12 mouse cellular contexts compared by ENCODE assay signal in genomic region chr6:101327741-101328140, GRCm38 (mm10). TPM values are rescaled to one million over a fixed set of nuclear protein-coding genes. Genes with fewer than 3 reads are reported as not detected.
DNase-seq lines count a peak whose midpoint lies in the region; ATAC-seq and TF ChIP-seq lines count a peak whose summit lies in the region.
"Had no signal": no experiment of that assay in that cellular context is flagged by ENCODE, and none has a peak within 500 bp of the region (broad histone marks: within the 10 kb centered on the region; RNA-seq: fewer than 3 reads in every experiment).

No protein-coding gene starts in this region.

- TF ChIP-seq CTCF in heart, adult 2 months (IDR thresholded peaks at IDR 0.05) = no peak
- no peak for TF ChIP-seq CTCF in heart, postnatal 0 days (IDR thresholded peaks at IDR 0.05; ENCODE audit: low read depth)
- no peak for TF ChIP-seq CTCF in liver, postnatal 0 days (IDR thresholded peaks at IDR 0.05; ENCODE audit: low read depth)

- peaks cover 4% of the 10 kb centered on the region; the same call in 1 of the 2 replicates for H3K36me3 ChIP-seq in heart, adult 2 months (ENCODE audit: control insufficient read depth, insufficient read depth, low read length)
- no peaks in the 10 kb centered on the region; the same call in none of the 2 replicates for H3K36me3 ChIP-seq in heart, postnatal 0 days (replicated peaks; ENCODE audit: control insufficient read depth, insufficient read depth, low read length)
- H3K36me3 ChIP-seq in intestine, embryonic 16.5 days (ENCODE audit: control insufficient read depth, insufficient read depth, low read length) = no peaks in the 10 kb centered on the region
- no peaks in the 10 kb centered on the region for H3K36me3 ChIP-seq in liver, postnatal 0 days (replicated peaks; ENCODE audit: insufficient read depth, low read length)
- H3K36me3 ChIP-seq: hindbrain, embryonic 12.5 days; limb, embryonic 13.5 days; neural tube, embryonic 13.5 days had no signal

- intact Hi-C loops in heart, adult 2 months (cut with DNase I) = loop anchor here (5.0 kb wide), 2 partner anchors 35 to 55 kb away; no protein-coding TSS in a partner anchor

- no peak for DNase-seq in frontal cortex, postnatal 36 days (ENCODE audit: low spot score in 2 of 2)
- peak; percentile 81 for DNase-seq in NIH3T3 (ENCODE audit: low read depth)
- DNase-seq in heart, adult 2 months = peak in 1 of 2 experiments; percentile 57
- peak; percentile 77 for DNase-seq in heart, postnatal 0 days (ENCODE audit: low spot score)
- no peak for DNase-seq in liver, postnatal 0 days
- DNase-seq in kidney, postnatal 10 days = no peak
- DNase-seq: thymus, postnatal 14 days had no signal

- peak; percentile 54; the same call in 1 of the 2 replicates for TF ChIP-seq EP300 in heart, adult 2 months (IDR thresholded peaks at IDR 0.05; ENCODE audit: insufficient read depth, low read depth, low read length)
- TF ChIP-seq EP300 in heart, postnatal 0 days (IDR thresholded peaks at IDR 0.05; ENCODE audit: low read depth) = peak; percentile 50; the same call in 1 of the 2 replicates
- no peak for TF ChIP-seq EP300 in liver, postnatal 0 days (IDR thresholded peaks at IDR 0.05; ENCODE audit: low read depth)

- peak; percentile 54 for ATAC-seq in frontal cortex, adult (ENCODE audit: low TSS enrichment)
- ATAC-seq in heart, postnatal 0 days (ENCODE audit: insufficient read depth, low read depth) = peak; percentile 77
- no peak for ATAC-seq in intestine, embryonic 16.5 days
- no peak for ATAC-seq in liver, postnatal 0 days

- peaks cover 18% of the 10 kb centered on the region for H3K4me1 ChIP-seq in heart, adult 2 months (ENCODE audit: control insufficient read depth, insufficient read depth, low read length)
- peaks cover 69% of the 10 kb centered on the region for H3K4me1 ChIP-seq in heart, postnatal 0 days (ENCODE audit: control insufficient read depth, insufficient read depth)
- peaks cover 44% of the 10 kb centered on the region for H3K4me1 ChIP-seq in intestine, embryonic 16.5 days (ENCODE audit: control insufficient read depth, insufficient read depth, low read length)
- peaks cover 18% of the 10 kb centered on the region; the same call in 1 of the 2 replicates for H3K4me1 ChIP-seq in liver, postnatal 0 days (ENCODE audit: insufficient read depth)

- WGBS in heart, adult 2 months = 63% methylated on average over 5 of the region's 5 CpGs
- 32% methylated on average over 5 of the region's 5 CpGs for WGBS in heart, postnatal 0 days
- 85% methylated on average over 5 of the region's 5 CpGs for WGBS in intestine, embryonic 16.5 days
- 84% methylated on average over 5 of the region's 5 CpGs for WGBS in liver, postnatal 0 days (ENCODE audit: insufficient replicate concordance)

- no peak overlapping the region for H3K4me2 ChIP-seq in heart, postnatal 0 days (ENCODE audit: low read depth, low read length)
- H3K4me2 ChIP-seq in intestine, embryonic 16.5 days (ENCODE audit: low read depth, low read length) = no peak overlapping the region
- no peak overlapping the region for H3K4me2 ChIP-seq in liver, postnatal 0 days (ENCODE audit: low read depth, low read length)
- H3K4me2 ChIP-seq: hindbrain, embryonic 12.5 days; limb, embryonic 13.5 days; neural tube, embryonic 13.5 days had no signal

- H3K27me3 ChIP-seq in heart, adult 2 months (ENCODE audit: control insufficient read depth, insufficient read depth, low read length) = no peaks in the 10 kb centered on the region
- no peaks in the 10 kb centered on the region for H3K27me3 ChIP-seq in heart, postnatal 0 days (ENCODE audit: control insufficient read depth, insufficient read depth, low read length)
- H3K27me3 ChIP-seq in intestine, embryonic 16.5 days (replicated peaks; ENCODE audit: control insufficient read depth, insufficient read depth, low read length) = no peaks in the 10 kb centered on the region
- H3K27me3 ChIP-seq in liver, postnatal 0 days (ENCODE audit: insufficient read depth, low read length) = no peaks in the 10 kb centered on the region
- H3K27me3 ChIP-seq: hindbrain, embryonic 12.5 days; limb, embryonic 13.5 days; neural tube, embryonic 13.5 days had no signal

- TF ChIP-seq POLR2A in heart, adult 2 months (IDR thresholded peaks at IDR 0.05; ENCODE audit: insufficient read depth, low read depth, low read length) = no peak

- no peaks in the 10 kb centered on the region for H3K9me3 ChIP-seq in heart, postnatal 0 days (replicated peaks; ENCODE audit: control insufficient read depth, low read length)
- no peaks in the 10 kb centered on the region for H3K9me3 ChIP-seq in intestine, embryonic 16.5 days (ENCODE audit: control insufficient read depth, low read length)
- no peaks in the 10 kb centered on the region for H3K9me3 ChIP-seq in liver, postnatal 0 days (ENCODE audit: low read length)
- H3K9me3 ChIP-seq: hindbrain, embryonic 12.5 days; limb, embryonic 13.5 days; neural tube, embryonic 13.5 days had no signal

- H3K27ac ChIP-seq in heart, adult 2 months = peak overlapping the region; percentile 81
- H3K27ac ChIP-seq in heart, postnatal 0 days (ENCODE audit: low read depth) = peak overlapping the region; percentile 78
- H3K27ac ChIP-seq in intestine, embryonic 16.5 days (ENCODE audit: low read length) = no peak overlapping the region
- no peak overlapping the region for H3K27ac ChIP-seq in liver, postnatal 0 days (ENCODE audit: low read depth)
- H3K27ac ChIP-seq: hindbrain, embryonic 12.5 days; limb, embryonic 13.5 days; neural tube, embryonic 13.5 days had no signal

- no peak overlapping the region for H3K9ac ChIP-seq in heart, adult 2 months (ENCODE audit: low read depth, low read length)
- no peak overlapping the region for H3K9ac ChIP-seq in heart, postnatal 0 days (replicated peaks; ENCODE audit: low read depth, low read length)
- no peak overlapping the region for H3K9ac ChIP-seq in intestine, embryonic 16.5 days (ENCODE audit: low read depth, low read length)
- H3K9ac ChIP-seq in liver, postnatal 0 days (replicated peaks) = no peak overlapping the region
- H3K9ac ChIP-seq: hindbrain, embryonic 12.5 days; limb, embryonic 13.5 days; neural tube, embryonic 13.5 days had no signal

- H3K4me3 ChIP-seq in heart, adult 2 months = no peak overlapping the region
- no peak overlapping the region for H3K4me3 ChIP-seq in heart, postnatal 0 days (ENCODE audit: low read depth, low read length)
- H3K4me3 ChIP-seq in intestine, embryonic 16.5 days (ENCODE audit: low read length) = no peak overlapping the region
- H3K4me3 ChIP-seq in liver, postnatal 0 days (ENCODE audit: low read depth, low read length) = no peak overlapping the region
- H3K4me3 ChIP-seq: hindbrain, embryonic 12.5 days; limb, embryonic 13.5 days; neural tube, embryonic 13.5 days had no signal

- H3K79me2 ChIP-seq in heart, adult 2 months (replicated peaks; ENCODE audit: control insufficient read depth, insufficient read depth, low read length) = no peaks in the 10 kb centered on the region; the same call in 1 of the 2 replicates

RNA-seq across cellular contexts. Expression of gene Pdzrn3, which starts 50.0 kb away (rescaled TPM):
- 10 to 100 TPM; 28.7 to 32.2 TPM for total RNA-seq in heart, adult 2 months (2021)
- 19.3 and 21.8 TPM in 2 replicates for polyA plus RNA-seq in heart, adult 2 months (2012; rRNA removed)
- 116 and 128 TPM in 2 replicates for total RNA-seq in heart, postnatal 0 days (2014; rRNA removed; ENCODE audit: low replicate concordance)
- 7.6 and 12.2 TPM in 2 replicates for polyA plus RNA-seq in heart, postnatal 0 days (2015; fragmentation: Nextera tagmentation; extraction: Ambion mirVana)
- 6.3 and 6.5 TPM in 2 replicates for polyA plus RNA-seq in intestine, embryonic 16.5 days (2015; fragmentation: Nextera tagmentation; extraction: Ambion mirVana)
- polyA plus RNA-seq in liver, postnatal 0 days (2015; fragmentation: Nextera tagmentation; extraction: Ambion mirVana) = 0.60 and 0.69 TPM in 2 replicates

Comparison
In these comparisons a context has a peak if more than half of its experiments do, and no peak if none do; other contexts are left out.
1. ATAC-seq: peak in frontal cortex, adult (single experiment) and heart, postnatal 0 days (single experiment); none in intestine, embryonic 16.5 days (single experiment) and liver, postnatal 0 days (single experiment).
2. DNase-seq: peak in NIH3T3 (single experiment) and heart, postnatal 0 days (single experiment); none in frontal cortex, postnatal 36 days (0 of 2), liver, postnatal 0 days (single experiment) and kidney, postnatal 10 days (single experiment).
3. H3K27ac ChIP-seq: peak in heart, adult 2 months (single experiment) and heart, postnatal 0 days (single experiment); none in intestine, embryonic 16.5 days (single experiment) and liver, postnatal 0 days (single experiment).